Mouse (Mus musculus) neutrophil, adult 5-6 weeks (primary cell): ENCODE measurements at regions not wholly inside any gene's neighbourhood (a gene's known extent, or its start where the extent isn't known, plus 50 kb on each side); places are given as distances from the start of the nearest gene placed in this dataset.

Experiments used
- ATAC-seq: fragments of 151-379, 151-347 bp; 2 replicates; pipeline ENCODE4 v1.8.0; 2017; ENCODE audit warnings: mild to moderate bottlenecking, moderate TSS enrichment; ENCODE audit not compliant: insufficient number of reproducible peaks, poor library complexity, low FRiP score, severe bottlenecking; ENCODE audit errors: extremely low read depth

GRCm38 (mm10) chr7:79520222-79520710 lies 54.1 kb upstream of the Polg start:
- no peak for ATAC-seq

GRCm38 (mm10) chr7:79518928-79519327 lies 52.8 kb upstream of the Polg start:
- no peak for ATAC-seq

GRCm38 (mm10) chr7:79517581-79518337 lies 51.6 kb upstream of the Polg start:
- ATAC-seq: no peak

GRCm38 (mm10) chr7:79516287-79516686 lies 50.1 kb upstream of the Polg start:
- no peak for ATAC-seq
